Mouse (Mus musculus) brain, embryonic 18.5 days (tissue): ENCODE data around the gene Gm16381.
"Not testable (repeated sequence)": the region's sequence is repeated elsewhere in the genome, so short reads cannot be mapped to it uniquely, and the experiment has no call there.

Experiments used
- DNase-seq: peaks from one replicate; pipeline ENCODE4 v3.0.0-alpha.2; 2012; ENCODE audit warnings: low read depth, low spot score

Gene Gm16381

DNA sequence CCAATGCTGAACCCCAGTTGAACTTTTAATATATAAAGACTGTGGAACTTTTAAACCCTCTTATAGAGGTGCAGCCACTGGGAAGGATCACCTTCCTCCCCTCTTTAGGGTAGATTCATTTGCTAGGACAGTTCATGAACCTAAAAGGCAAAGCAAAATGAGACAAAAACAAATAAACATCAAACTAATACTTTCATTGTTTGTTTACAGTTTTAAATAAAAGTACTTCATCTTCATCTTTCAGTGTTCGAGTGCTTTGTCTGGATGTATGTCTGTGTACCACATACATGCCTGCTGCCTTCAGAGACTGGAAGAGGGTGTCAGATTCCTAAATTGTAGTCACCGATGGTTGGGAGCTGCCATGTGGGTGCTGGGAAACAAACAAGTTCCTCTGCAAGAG, at the start of gene Gm16381:
TSS of gene Gm16381 (minus strand) at position 101 of the 400 bp plus-strand sequence.
- not testable (repeated sequence) for DNase-seq

DNA sequence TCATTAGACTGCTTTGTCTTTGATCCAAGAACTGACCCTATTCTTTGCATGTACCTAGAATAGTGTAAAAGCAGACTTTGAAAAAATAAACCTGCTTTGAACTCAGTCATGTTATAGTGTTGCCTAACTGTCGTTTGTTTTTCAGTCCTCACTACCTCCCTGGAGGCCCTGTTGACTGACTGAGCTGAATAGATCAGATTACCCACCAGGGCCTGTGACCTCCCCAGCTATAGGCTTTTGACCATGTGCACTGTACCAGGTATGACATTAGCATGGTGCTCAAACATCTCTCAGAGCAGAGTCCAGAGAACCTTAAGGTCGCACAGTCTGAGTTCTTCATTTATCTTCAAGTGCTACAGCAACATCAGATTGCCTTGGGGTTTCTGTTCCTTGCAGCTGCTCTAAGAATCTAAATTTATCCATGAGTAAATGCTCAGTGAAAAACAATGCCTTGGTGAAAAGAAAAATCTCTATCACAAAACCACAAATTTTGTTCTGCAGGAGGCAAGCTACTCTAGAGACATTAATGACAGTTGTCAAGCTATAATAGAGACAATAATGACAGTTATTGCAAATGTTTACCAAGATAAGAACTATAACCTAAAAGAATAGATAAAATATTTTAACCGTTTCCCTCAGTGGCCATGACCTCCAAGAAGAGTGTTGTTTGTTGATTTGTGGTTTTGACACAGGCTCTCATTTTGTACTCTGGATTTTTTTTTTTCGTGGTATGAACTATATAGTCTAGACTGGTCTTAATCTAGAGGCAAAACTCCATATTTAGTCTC, 8.7 kb upstream of the Gm16381 start:
- not testable (repeated sequence) for DNase-seq

- not testable (repeated sequence) for DNase-seq
Observed at GRCm38 (mm10) chr12:87618569-87618968, 25.9 kb downstream of the Gm16381 start, which contains the start of gene Gm4027. TSS of gene Gm4027 (plus strand) at chr12:87618869.

GRCm38 (mm10) chr12:87602388-87602787, 42.0 kb downstream of the Gm16381 start, which contains the start of gene Oog1:
TSS of gene Oog1 (plus strand) at chr12:87602688.
- not testable (repeated sequence) for DNase-seq

DNA sequence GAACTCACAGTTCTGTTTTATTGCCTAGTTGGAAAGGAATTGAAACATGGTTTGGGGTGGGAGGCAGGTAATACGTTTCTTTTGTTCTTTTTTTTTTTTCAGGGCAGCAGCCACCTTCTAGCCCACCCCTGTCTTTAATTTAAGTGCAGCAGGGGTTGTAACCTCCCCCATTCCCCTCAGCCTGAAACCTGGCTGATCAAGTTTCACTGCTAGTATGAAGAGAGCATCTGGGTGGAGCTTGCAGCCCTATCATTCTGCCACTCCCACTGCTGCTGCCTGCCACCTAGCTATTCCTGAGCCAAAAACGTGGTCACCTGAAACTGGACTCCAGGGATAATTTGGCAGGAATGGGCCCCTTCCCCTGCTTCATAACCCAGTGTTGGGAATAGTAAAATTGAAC, 43.0 kb downstream of the Gm16381 start:
- not testable (repeated sequence) for DNase-seq
